Mouse (Mus musculus): ENCODE measurements at regions not wholly inside any gene's neighbourhood (a gene's known extent, or its start where the extent isn't known, plus 50 kb on each side); places are given as distances from the start of the nearest gene placed in this dataset.

GRCm38 (mm10) chr2:48469357-48469756, 344.6 kb upstream of the Acvr2a start:
- no peaks in the 10 kb centered on the region for H3K9me3 ChIP-seq (ENCODE audit: control insufficient read depth, low read length)
- H3K9ac ChIP-seq (ENCODE audit: low read depth, low read length) = no peak overlapping the region
- no peaks in the 10 kb centered on the region for H3K4me1 ChIP-seq (ENCODE audit: control insufficient read depth, insufficient read depth, low read depth, low read length)
- H3K4me3 ChIP-seq (ENCODE audit: low read length) = no peak overlapping the region
- no peak overlapping the region for H3K4me2 ChIP-seq (ENCODE audit: low read length)
- no peaks in the 10 kb centered on the region for H3K36me3 ChIP-seq (ENCODE audit: control insufficient read depth, insufficient read depth, low read length)
- WGBS = 82% methylated on average over 4 of the region's 4 CpGs
- no peaks in the 10 kb centered on the region for H3K27me3 ChIP-seq (replicated peaks; ENCODE audit: control insufficient read depth, insufficient read depth, low read length)
- ATAC-seq = no peak
- H3K27ac ChIP-seq (ENCODE audit: low read depth, low read length) = no peak overlapping the region

- no peaks in the 10 kb centered on the region for H3K4me1 ChIP-seq (ENCODE audit: control insufficient read depth, insufficient read depth, low read depth, low read length)
- no peak for ATAC-seq
- no peak overlapping the region for H3K4me2 ChIP-seq (ENCODE audit: low read length)
- no peaks in the 10 kb centered on the region for H3K9me3 ChIP-seq (ENCODE audit: control insufficient read depth, low read length)
- no peaks in the 10 kb centered on the region for H3K36me3 ChIP-seq (ENCODE audit: control insufficient read depth, insufficient read depth, low read length)
- WGBS = 83% methylated on average over 3 of the region's 3 CpGs
- no peaks in the 10 kb centered on the region for H3K27me3 ChIP-seq (replicated peaks; ENCODE audit: control insufficient read depth, insufficient read depth, low read length)
- no peak overlapping the region for H3K9ac ChIP-seq (ENCODE audit: low read depth, low read length)
- no peak overlapping the region for H3K4me3 ChIP-seq (ENCODE audit: low read length)
- H3K27ac ChIP-seq (ENCODE audit: low read depth, low read length) = no peak overlapping the region
Measured at GRCm38 (mm10) chr2:48473102-48473501, 340.8 kb upstream of the Acvr2a start.

- Histone ChIP-seq H3K27ac (ENCODE audit: low read depth, low read length) (no peak overlapping the region), H3K9me3 (ENCODE audit: control insufficient read depth, low read length) (no peaks in the 10 kb centered on the region), H3K36me3 (ENCODE audit: control insufficient read depth, insufficient read depth, low read length) (no peaks in the 10 kb centered on the region), H3K4me3 (ENCODE audit: low read length) (no peak overlapping the region), H3K9ac (ENCODE audit: low read depth, low read length) (no peak overlapping the region), H3K4me2 (ENCODE audit: low read length) (no peak overlapping the region), H3K27me3 (replicated peaks; ENCODE audit: control insufficient read depth, insufficient read depth, low read length) (no peaks in the 10 kb centered on the region), H3K4me1 (ENCODE audit: control insufficient read depth, insufficient read depth, low read depth, low read length) (no peaks in the 10 kb centered on the region)
- ATAC-seq = no peak
- WGBS = 86% methylated on average over 4 of the region's 4 CpGs
Measured at GRCm38 (mm10) chr2:48474642-48475041, 339.3 kb upstream of the Acvr2a start.

- Histone ChIP-seq H3K9ac (ENCODE audit: low read depth, low read length) (no peak overlapping the region), H3K4me1 (ENCODE audit: control insufficient read depth, insufficient read depth, low read depth, low read length) (no peaks in the 10 kb centered on the region; the same call in 1 of the 2 replicates), H3K4me3 (ENCODE audit: low read length) (no peak overlapping the region), H3K27me3 (replicated peaks; ENCODE audit: control insufficient read depth, insufficient read depth, low read length) (no peaks in the 10 kb centered on the region), H3K27ac (ENCODE audit: low read depth, low read length) (no peak overlapping the region), H3K4me2 (ENCODE audit: low read length) (no peak overlapping the region), H3K9me3 (ENCODE audit: control insufficient read depth, low read length) (no peaks in the 10 kb centered on the region), H3K36me3 (ENCODE audit: control insufficient read depth, insufficient read depth, low read length) (no peaks in the 10 kb centered on the region)
- 55% methylated on average over 3 of the region's 3 CpGs for WGBS
- no peak for ATAC-seq
Measured at GRCm38 (mm10) chr2:48476777-48477176, 337.1 kb upstream of the Acvr2a start.

GRCm38 (mm10) chr2:48477336-48477735, 336.6 kb upstream of the Acvr2a start:
- Histone ChIP-seq H3K27me3 (replicated peaks; ENCODE audit: control insufficient read depth, insufficient read depth, low read length) (no peaks in the 10 kb centered on the region), H3K27ac (ENCODE audit: low read depth, low read length) (no peak overlapping the region), H3K4me2 (ENCODE audit: low read length) (no peak overlapping the region), H3K9ac (ENCODE audit: low read depth, low read length) (no peak overlapping the region), H3K36me3 (ENCODE audit: control insufficient read depth, insufficient read depth, low read length) (no peaks in the 10 kb centered on the region), H3K4me1 (ENCODE audit: control insufficient read depth, insufficient read depth, low read depth, low read length) (no peaks in the 10 kb centered on the region; the same call in 1 of the 2 replicates), H3K9me3 (ENCODE audit: control insufficient read depth, low read length) (no peaks in the 10 kb centered on the region), H3K4me3 (ENCODE audit: low read length) (no peak overlapping the region)
- no peak for ATAC-seq
- 61% methylated on average over 2 of the region's 2 CpGs for whole genome bisulfite sequencing

GRCm38 (mm10) chr2:48479601-48480000, 334.3 kb upstream of the Acvr2a start:
- Histone ChIP-seq H3K36me3 (ENCODE audit: control insufficient read depth, insufficient read depth, low read length) (no peaks in the 10 kb centered on the region), H3K4me1 (ENCODE audit: control insufficient read depth, insufficient read depth, low read depth, low read length) (no peaks in the 10 kb centered on the region; the same call in 1 of the 2 replicates), H3K4me2 (ENCODE audit: low read length) (no peak overlapping the region), H3K9me3 (ENCODE audit: control insufficient read depth, low read length) (no peaks in the 10 kb centered on the region), H3K27me3 (replicated peaks; ENCODE audit: control insufficient read depth, insufficient read depth, low read length) (no peaks in the 10 kb centered on the region), H3K27ac (ENCODE audit: low read depth, low read length) (no peak overlapping the region), H3K9ac (ENCODE audit: low read depth, low read length) (no peak overlapping the region), H3K4me3 (ENCODE audit: low read length) (no peak overlapping the region)
- no peak for ATAC-seq
- 94% methylated on average over 1 of the region's 1 CpGs for WGBS

GRCm38 (mm10) chr2:48480428-48481191, 333.3 kb upstream of the Acvr2a start:
- H3K9me3 ChIP-seq (ENCODE audit: control insufficient read depth, low read length) = no peaks in the 10 kb centered on the region
- no peaks in the 10 kb centered on the region for H3K36me3 ChIP-seq (ENCODE audit: control insufficient read depth, insufficient read depth, low read length)
- no peak for ATAC-seq
- WGBS = 59% methylated on average over 9 of the region's 9 CpGs
- H3K4me2 ChIP-seq (ENCODE audit: low read length) = no peak overlapping the region
- no peaks in the 10 kb centered on the region for H3K27me3 ChIP-seq (replicated peaks; ENCODE audit: control insufficient read depth, insufficient read depth, low read length)
- no peak overlapping the region for H3K27ac ChIP-seq (ENCODE audit: low read depth, low read length)
- no peak overlapping the region for H3K4me3 ChIP-seq (ENCODE audit: low read length)
- no peak overlapping the region for H3K9ac ChIP-seq (ENCODE audit: low read depth, low read length)
- no peaks in the 10 kb centered on the region; the same call in 1 of the 2 replicates for H3K4me1 ChIP-seq (ENCODE audit: control insufficient read depth, insufficient read depth, low read depth, low read length)

- no peaks in the 10 kb centered on the region for H3K36me3 ChIP-seq (ENCODE audit: control insufficient read depth, insufficient read depth, low read length)
- H3K9me3 ChIP-seq (ENCODE audit: control insufficient read depth, low read length) = no peaks in the 10 kb centered on the region
- H3K4me2 ChIP-seq (ENCODE audit: low read length) = no peak overlapping the region
- H3K4me3 ChIP-seq (ENCODE audit: low read length) = no peak overlapping the region
- H3K9ac ChIP-seq (ENCODE audit: low read depth, low read length) = no peak overlapping the region
- H3K27me3 ChIP-seq (replicated peaks; ENCODE audit: control insufficient read depth, insufficient read depth, low read length) = no peaks in the 10 kb centered on the region
- peak; percentile 94 for ATAC-seq
- WGBS = 9% methylated on average over 12 of the region's 12 CpGs
- no peaks in the 10 kb centered on the region; the same call in 1 of the 2 replicates for H3K4me1 ChIP-seq (ENCODE audit: control insufficient read depth, insufficient read depth, low read depth, low read length)
- H3K27ac ChIP-seq (ENCODE audit: low read depth, low read length) = no peak overlapping the region; the same call in 1 of the 2 replicates
Measured at GRCm38 (mm10) chr2:48481209-48481742, 332.6 kb upstream of the Acvr2a start.

GRCm38 (mm10) chr2:48493574-48493973, 320.3 kb upstream of the Acvr2a start:
- no peak for ATAC-seq
- Histone ChIP-seq H3K4me1 (ENCODE audit: control insufficient read depth, insufficient read depth, low read depth, low read length) (no peaks in the 10 kb centered on the region), H3K4me2 (ENCODE audit: low read length) (no peak overlapping the region), H3K27me3 (replicated peaks; ENCODE audit: control insufficient read depth, insufficient read depth, low read length) (no peaks in the 10 kb centered on the region), H3K9me3 (ENCODE audit: control insufficient read depth, low read length) (no peaks in the 10 kb centered on the region), H3K9ac (ENCODE audit: low read depth, low read length) (no peak overlapping the region), H3K36me3 (ENCODE audit: control insufficient read depth, insufficient read depth, low read length) (no peaks in the 10 kb centered on the region), H3K27ac (ENCODE audit: low read depth, low read length) (no peak overlapping the region), H3K4me3 (ENCODE audit: low read length) (no peak overlapping the region)
- 67% methylated on average over 3 of the region's 3 CpGs for WGBS

Measured in hindbrain, embryonic 16.5 days (tissue).